Mouse (Mus musculus): ENCODE data around the gene Atoh8. TPM values are rescaled to one million over a fixed set of nuclear protein-coding genes. Genes with fewer than 3 reads are reported as not detected.

The Atoh8 gene
- total RNA-seq, 2 experiments from 2014 or later = 3.1 to 3.2 TPM

DNA sequence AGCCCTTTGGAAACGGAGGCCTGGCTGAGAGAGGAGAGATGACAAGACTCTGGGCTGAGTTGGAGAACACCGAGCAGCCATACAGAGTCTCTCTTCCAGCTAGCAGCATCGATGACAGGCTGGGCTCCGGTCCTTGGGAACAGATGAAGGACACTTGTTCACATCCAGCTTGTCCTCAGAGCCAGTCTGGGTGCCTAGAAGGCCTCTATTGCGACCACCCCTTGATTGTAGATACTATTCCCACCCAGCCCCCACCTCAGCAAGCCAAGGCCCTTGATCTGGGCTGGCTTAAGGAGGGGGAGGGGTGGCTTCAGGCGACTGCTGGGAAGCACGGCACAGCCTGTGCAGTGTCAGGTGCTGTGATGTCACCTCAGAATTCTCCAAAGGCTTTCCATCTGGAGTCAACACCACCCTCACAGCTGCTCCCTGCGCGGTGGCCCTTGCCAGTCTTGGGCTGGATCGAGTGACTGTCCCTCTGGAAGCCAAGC lies 19.3 kb upstream of the Atoh8 start:
- DNase-seq = no peak

DNA sequence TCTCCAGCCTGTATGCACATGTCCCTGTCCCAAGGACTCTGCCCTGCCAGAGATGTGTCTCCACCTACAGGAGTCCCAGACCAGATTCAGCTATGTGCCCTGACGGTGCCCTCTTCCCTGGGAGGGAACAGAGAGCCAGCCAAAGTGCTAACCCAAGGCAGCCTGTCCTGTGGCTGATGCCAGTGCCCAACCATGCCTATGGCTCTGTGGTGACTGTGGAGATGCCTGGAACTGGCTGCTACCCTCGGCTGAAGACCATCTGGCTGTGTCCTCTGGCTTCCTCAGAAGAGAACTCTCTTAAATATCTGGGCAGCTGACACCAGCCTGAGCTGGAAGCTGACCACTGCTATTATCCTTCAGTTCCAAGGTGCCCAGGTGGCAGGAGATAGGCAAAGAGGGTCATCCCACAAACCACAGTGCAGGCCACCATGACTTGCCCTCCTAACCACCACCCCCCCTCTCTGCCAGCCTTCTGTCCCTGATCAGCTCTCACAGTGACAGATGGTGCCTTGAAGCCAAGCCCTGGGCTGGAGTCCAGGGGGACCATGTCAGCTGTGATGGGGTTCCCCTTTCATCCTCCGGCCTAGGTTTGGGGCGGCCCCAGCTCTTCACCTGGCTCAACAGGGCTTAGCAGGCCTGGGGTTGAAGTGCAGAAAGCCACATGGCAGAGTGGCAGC lies 18.7 kb upstream of the Atoh8 start:
- DNase-seq = no peak

DNA sequence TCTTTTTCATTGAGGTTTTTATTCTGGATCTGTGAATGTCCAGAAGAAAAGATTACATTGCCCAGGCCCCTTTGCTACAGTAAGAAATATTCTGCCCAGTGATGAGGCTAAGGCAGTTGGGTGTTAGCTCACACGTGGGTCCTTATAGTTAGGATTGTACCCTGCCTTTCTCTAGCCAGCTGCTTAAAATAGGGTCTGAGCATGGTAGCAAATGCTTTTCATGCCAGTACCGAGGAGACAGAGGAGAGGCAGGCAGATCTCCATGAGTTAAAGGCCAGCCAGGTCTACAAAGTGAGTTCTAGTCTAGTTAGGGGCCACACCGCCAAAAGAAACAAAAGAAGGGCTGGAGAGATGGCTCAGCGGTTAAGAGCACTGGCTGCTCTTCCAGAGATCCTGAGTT lies 17.8 kb upstream of the Atoh8 start:
- DNase-seq = no peak

DNA sequence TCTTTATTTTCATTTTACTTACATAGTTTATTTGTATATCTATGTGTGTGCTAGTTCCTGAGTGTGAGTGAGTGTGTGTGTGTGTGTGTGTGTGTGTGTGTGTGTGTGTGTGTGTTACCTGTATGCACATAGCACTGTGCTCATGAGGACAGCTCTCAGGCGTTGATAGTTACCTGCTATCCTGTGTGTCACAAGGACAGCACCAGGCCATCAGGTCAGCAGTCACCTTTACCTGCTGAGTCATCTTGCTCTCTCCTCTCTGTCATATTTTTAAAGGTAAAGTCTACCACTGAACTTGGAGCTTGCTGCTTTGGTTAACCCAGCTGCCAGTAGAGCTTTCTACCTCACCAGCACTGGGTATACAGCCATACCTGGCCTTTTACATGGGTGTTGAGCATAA lies 17.1 kb upstream of the Atoh8 start:
- no peak for DNase-seq

DNA sequence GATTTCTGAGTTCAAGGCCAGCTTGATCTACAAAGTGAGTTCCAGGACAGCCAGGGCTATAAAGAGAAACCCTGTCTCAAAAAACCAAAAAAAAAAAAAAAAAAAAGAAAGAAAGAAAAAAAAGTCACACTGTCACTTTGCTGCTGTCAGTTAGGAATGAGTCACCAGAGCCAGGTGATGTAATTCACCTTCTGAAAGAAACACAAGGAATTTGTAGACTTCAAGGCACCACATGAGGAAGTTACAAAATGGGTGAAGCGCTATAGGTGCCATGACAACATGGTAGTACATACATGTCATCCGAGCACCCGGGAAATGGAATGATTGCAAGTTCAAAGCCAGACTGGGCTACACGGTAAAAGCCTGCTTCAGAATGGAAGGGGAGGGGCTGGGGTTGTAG lies 14.6 kb upstream of the Atoh8 start:
- DNase-seq = no peak

DNA sequence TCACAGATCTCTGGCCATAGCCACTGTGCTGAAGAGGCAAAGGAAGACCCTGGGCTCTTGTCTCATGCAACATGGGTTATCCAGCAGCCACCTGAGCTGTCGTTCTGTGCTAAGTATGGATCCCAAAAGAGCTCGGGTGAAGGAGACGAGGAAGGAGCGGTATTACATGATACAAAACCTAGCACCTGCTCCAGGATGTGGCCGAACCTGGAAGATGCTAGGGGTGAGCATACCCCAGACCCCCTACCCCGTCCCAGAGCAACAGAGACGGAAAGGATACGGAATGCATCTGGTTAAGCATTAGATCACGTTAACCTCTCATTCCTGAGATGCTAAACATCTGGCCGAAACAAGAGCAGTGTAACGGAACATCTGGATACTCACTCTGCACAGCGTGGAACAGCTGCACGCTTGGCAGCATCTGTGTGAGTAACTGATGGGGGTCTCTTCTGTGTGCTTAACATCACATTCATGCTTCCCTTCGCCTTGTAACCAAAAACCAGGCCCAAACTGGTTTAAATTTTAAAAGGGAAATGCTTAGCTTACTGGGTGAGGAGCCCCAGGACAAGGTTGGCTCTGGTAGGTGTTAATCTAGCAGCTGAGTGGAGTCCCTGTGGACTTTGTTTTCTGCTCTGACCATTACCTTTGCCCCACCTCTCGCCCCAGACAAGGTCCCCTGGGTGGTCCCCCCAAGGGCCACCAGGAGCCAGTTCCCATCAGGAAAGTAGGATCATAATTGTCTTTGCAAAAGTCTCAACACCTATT lies 13.0 kb upstream of the Atoh8 start:
- DNase-seq = no peak

DNA sequence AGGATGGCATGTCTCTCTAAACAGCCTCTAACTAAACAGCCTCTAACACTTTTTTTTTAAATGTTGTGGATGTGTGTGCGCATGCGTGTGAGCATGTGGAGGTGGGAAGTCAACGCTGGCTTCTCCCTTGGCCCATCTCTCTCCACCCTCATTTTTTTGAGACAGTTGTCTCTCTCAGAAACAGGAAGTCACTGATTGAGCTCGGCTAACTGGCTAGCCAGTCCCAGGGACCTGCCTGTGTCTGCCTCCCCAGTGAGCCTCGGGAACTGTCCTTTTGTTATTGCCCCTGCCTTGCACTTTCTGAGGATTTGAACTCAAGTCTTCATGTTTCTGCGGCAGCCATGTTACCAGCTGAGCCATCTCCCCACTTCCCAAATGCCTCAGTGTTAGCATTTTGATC lies 10.9 kb upstream of the Atoh8 start:
- no peak for DNase-seq

DNA sequence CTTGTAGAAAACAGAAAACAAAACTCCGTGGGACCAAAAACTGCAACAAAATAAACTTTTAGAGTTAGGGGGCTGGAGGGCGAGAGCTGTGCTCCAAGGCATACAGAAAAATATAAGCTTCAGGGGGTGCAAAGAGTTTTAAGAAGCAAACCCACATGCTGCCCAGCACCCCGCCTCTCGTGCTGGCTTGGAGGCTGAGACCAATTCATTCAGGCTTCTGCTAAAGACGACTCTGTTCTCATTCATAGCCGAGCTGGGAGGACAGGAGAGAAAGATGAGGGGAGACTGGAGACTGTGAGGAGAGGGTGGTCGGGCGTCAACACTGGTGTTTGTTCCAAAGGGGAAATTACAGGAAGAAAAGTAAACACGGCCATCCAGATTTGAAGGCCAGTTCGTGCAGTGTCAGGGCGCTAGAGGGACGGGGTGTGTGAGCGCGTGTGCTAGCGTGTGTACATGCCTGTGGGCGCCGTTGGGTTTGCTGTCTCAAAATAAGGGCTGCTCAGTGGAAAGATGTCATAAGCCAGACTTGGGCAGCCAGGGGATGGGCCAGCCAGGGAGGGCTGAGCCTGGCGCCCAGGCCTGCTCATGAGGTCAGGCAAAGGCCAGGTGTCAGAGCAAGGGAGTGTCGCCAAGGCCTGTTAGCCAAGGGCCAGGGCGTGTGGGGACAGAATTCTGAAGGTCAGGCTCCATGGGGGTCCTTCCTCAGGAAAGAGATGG lies 9.3 kb upstream of the Atoh8 start:
- DNase-seq = peak in 1 of 2 experiments; percentile 37

DNA sequence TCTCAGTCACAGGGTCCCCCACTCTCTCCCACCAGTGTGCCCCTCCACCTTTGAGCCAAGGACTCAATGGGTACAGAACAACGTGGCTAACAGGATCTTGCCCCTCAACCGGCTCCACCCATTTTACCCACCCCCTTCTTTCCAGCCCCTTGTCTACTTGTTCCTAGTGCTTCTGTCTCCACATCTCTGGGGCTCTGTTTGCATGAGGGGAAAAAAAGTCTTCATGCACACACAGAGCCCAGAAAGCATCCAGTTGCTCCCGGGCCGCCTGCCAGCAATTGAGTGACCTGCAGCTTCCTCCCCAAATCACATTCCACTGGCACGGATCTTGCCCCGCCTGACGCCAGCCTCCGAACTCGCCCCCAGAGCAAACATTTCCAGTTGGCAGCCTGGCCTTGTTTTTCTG lies 8.8 kb upstream of the Atoh8 start:
- DNase-seq = peak; percentile 85 to 91

DNA sequence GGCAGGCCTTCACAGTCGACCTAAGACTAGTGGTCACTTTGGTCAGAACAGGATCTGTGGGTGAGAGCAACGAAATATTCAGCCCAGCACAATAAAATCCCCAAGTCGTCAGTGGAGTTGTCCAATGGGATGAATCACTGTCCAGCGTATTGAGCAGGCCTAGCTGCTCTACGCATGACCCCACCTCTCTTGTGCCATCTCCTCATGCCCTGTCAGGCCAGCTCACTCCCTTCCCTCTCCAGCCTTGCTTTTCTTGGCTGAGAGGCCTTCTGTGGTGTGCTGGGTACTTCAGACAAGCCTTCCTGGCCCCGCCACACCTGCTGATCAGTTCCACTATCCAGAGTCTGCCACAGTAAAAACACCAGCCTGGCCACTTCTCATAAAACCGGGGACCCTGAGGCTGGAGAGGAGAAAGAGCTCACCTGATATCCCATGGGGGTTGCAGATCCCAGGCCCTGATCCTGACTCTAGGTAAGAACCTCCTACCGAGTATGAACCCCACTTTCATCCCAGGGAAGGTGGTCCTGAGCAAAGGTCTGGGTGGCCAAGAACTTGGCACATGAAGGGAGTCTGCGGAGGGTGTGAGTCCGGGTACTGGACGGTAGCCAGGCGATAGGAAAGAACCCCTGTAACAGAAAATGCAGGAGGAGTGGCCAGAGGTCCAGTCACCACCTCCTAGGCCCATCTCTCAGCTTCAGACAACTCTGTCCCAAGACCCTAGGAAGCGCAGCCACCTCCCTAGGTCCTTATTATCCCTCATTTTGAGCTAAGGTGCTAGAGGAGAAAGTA lies 7.3 kb upstream of the Atoh8 start:
- no peak for DNase-seq

DNA sequence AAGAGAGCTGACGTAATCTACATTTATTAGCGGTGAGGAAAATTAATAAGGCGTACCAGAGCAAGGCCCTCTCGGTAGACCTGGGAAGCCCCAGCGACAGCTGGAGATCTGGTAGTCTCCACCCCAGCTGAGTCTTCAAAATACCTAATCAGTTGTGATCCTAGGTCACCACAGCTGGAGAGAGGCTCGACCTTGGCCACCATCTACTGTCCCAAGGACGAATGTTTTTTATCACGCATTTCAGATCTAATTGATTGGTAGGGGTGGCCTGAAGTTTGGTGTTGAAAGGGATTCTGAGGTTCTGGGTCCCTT lies 6.4 kb upstream of the Atoh8 start:
- DNase-seq = no peak

DNA sequence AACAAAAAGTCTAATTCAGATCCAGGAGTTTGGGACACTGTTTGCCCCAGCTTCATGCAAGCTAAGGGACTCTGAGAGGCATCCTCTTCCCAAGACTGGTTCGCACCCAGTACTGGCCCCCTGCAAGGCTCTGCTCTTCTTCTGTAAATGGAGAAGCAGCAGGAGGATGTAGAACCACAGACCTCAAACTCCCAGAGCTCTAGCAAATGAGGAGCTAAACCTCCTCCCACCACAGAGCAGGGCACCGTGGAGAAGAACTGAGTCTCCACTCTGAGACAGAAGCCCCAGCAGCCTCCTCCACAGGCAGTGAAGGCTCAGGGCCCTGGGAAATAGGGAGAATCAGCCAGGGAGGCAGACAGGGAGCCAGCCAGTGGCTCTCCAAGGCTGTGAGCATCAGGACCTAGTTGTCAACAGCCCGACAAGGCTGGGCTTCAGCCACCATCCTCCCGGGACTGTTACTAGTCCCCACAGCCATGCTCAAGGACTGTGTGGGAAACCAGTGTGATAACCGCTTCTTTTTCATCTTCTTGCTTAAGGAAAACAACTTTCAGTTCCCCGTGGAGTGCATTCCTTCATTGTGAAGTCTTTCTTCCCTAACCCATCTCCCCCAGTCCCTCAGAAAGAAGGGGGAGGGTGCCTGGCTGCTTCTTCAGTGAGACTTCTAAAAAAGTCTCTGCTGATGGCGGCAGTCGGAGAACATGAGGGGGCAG lies 5.9 kb upstream of the Atoh8 start:
- no peak for DNase-seq

DNA sequence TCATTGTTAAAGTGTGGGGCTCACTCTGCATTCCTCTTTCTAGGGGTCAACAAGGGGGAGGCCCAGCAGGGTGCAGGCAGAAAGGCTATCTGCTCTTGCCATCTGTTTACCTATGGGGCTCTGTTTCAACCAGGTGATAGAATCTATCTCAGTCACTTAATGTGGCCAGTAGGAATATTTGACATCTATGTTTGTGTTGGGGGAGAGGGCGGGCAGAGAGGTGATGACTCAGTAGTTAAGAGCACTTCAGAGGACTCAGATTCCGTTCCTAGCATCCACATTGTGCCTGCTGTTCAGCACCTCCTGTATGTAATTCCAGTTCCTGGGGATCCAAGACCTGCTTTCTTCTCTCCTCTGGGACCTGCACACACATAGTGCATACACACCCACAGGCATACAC lies 4.7 kb upstream of the Atoh8 start:
- DNase-seq = no peak

DNA sequence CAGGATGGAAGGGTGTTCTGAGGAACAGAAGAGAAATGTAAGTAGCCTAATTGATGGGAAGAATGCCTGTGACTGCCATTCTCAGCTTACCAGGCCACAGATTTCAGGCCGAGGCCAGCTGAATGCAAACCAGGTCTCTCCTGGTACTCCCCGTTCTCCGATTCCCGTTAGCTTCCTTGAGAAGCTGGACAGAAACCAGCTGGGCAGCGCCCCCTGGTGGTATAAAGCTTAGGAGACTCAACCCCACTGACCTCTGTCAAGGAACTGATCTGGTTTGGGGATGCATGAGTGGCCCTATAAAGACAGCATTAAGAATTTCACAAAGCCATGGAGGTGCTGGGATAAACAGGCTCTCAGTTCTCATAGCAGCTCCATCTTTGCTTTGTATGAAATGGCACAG lies 1.7 kb upstream of the Atoh8 start:
- peak; percentile 89 to 93 for DNase-seq

DNA sequence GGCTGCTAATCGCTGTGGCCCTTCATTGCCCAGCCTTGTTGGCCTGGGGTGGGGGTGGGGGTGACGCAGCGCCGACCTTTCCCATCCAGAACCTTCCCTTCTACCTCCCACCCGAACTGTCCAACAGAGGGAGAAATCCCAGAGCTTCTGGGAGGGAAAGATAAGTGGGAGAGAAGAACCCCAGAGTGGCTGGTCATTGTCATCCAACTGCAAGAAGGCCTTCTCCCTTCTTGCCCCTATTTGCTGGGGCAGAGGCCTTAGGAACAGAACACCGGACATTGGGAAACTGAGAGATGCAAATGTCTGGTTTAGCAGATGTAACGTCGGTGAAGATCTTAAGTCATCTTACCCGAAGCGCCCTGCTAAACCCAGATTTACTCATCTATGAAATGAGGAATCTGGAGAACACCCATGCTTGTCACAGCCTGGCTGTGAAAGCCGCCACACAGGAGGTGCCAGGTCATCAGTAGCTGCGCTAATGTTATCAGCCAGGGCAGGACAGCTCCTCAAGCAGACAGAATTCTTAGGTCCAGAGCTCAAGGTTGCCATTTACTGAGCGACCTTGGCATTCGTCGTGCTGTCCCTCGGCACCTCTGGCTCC lies 530 bp upstream of the Atoh8 start:
- no peak for DNase-seq

DNA sequence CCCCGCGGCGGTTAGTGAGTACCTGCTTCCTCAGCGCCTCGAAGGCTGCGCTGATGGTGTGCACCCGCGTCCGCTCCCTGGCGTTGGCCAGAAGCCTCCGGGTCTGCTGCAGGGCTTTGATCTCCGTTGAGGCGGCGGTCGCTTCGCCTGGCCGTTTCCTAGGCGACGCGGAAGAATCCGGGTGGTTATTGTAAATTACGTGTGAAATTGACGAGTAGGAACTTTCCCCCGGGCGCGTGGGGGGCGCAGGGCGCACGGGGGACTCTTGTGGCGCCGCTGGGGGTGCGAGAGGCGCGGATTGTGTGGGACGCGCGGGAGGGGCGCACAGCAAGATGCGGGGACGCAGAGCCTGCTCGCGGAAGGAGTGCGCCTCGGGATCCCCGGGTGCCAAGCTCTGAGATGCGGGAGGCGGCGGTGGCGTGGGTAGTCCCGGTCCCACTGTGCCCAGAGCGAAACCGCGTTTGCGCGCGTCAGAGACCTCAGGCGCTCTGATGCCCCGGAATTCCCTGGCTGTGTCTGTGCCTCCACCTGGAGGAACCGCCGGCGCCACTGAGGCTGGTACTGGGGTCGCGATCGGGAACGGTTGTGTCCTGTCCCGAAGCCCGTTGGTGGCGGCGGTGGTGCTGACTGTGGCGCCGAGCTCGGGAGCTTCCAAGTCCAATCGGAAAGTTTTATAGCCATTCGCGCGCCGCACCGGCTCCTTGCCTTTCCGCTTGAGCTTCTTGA lies 842 bp downstream of the Atoh8 start:
- peak; percentile 61 to 66 for DNase-seq

DNA sequence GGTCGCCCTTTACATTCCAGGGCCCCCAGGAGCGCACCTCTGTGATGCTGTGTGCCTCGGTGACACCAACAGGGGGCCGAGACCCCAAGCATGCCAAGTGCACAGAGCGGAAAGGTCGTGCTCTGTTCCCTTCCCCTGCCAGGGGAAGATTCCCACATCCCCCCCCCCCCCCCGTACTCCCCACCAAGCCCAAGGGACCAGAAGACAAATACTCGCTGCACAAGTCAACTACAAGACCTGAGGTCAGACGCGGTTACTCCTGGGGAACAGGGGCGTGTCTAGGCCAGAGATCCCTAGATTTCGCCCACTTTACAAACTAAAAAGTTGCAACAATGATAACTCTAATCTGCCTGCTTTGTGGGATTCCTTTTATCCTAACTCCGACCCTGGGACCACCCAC lies 1.4 kb downstream of the Atoh8 start:
- DNase-seq = no peak

DNA sequence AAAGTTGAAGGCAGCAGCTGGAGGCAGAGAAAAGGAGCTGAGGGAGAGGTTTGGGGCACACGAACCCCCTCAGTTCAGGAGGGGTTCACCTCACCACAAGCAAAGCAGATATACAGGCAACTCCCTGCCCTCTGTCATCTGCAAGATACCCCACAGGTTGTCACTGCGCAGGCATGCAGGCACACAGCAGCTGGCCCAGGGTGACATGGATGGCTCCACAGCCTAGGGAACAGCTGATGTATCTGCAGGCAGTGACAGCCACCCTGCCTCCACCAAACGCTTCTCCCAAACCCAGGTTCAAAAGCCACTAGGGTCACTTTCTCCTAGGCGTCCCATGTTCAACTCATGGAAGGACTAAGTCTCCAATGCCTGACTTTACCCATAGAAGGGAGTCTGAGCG lies 2.5 kb downstream of the Atoh8 start:
- DNase-seq = no peak

DNA sequence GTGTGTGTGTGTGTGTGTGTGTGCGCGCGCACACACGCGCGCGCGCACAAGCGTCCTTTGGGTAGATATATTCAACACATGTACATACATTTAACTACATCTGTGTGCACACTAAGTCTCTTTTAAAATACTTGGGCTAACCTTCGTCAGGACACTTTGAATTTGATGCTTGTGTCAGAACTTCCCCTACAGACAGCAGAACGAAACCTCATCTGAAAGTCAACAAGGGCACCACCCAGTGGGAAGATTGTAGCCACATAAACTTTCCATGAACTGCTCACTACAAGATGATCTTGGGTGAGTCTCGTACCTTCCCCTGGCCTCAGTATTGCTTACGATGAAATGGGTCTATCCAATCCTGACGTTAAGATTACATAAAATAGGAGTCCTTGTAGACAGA lies 3.0 kb downstream of the Atoh8 start:
- DNase-seq = no peak

DNA sequence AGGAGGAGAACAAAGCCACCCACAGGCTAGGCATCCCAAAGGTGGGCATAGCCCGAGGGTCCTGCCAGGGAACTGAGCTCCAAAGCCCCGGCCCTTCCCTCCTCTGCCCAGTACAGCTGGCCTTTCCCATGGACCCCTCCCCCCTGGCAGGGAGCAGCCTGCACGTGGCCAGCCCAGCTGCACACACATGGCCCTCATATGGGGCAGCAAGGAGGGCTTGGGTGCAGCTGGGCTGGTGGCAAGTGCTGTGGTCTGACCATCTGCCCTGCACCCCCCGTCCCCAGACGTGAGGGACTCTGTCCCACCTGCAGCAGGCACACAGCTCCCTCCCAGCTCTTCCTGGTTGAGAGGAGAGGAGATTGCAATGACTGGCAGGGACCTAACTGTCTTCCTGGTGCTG lies 4.5 kb downstream of the Atoh8 start:
- DNase-seq = no peak

All from adrenal gland, postnatal 36 days (tissue).